Mouse (Mus musculus): ENCODE data around the gene Dpf1. TPM values are rescaled to one million over a fixed set of nuclear protein-coding genes. Genes with fewer than 3 reads are reported as not detected.

Gene Dpf1
- polyA plus RNA-seq, 1 experiment: 0.06 TPM

GRCm38 (mm10) chr7:29265636-29266035 lies 38.1 kb upstream of the Dpf1 start:
- DNase-seq (ENCODE audit: low read depth in 1 of 2, low spot score in 2 of 2): no peak
- H3K36me3 ChIP-seq (ENCODE audit: control insufficient read depth, insufficient read depth, low read length): no peaks in the 10 kb centered on the region
- no peak overlapping the region for H3K4me3 ChIP-seq (ENCODE audit: extremely low read depth, insufficient read depth, insufficient read length)
- no peak for TF ChIP-seq CTCF (IDR thresholded peaks at IDR 0.05; ENCODE audit: extremely low read depth, insufficient read depth, insufficient read length, insufficient replicate concordance)
- TF ChIP-seq POLR2A (IDR thresholded peaks at IDR 0.05; ENCODE audit: low read depth, low read length): no peak
- no peak overlapping the region for H3K27ac ChIP-seq (ENCODE audit: insufficient read depth, low read length)
- H3K4me1 ChIP-seq (ENCODE audit: control insufficient read depth, insufficient read depth, insufficient read length): peaks cover 2% of the 10 kb centered on the region
- H3K27me3 ChIP-seq (ENCODE audit: control insufficient read depth, insufficient read depth, low read length): no peaks in the 10 kb centered on the region
- 78% methylated on average over 7 of the region's 7 CpGs for WGBS

- Histone ChIP-seq H3K4me3 (ENCODE audit: extremely low read depth, insufficient read depth, insufficient read length) (no peak overlapping the region), H3K27ac (ENCODE audit: insufficient read depth, low read length) (no peak overlapping the region), H3K4me1 (ENCODE audit: control insufficient read depth, insufficient read depth, insufficient read length) (peaks cover 8% of the 10 kb centered on the region), H3K27me3 (ENCODE audit: control insufficient read depth, insufficient read depth, low read length) (no peaks in the 10 kb centered on the region), H3K36me3 (ENCODE audit: control insufficient read depth, insufficient read depth, low read length) (no peaks in the 10 kb centered on the region)
- TF ChIP-seq CTCF (IDR thresholded peaks at IDR 0.05; ENCODE audit: extremely low read depth, insufficient read depth, insufficient read length, insufficient replicate concordance): no peak
- TF ChIP-seq POLR2A (IDR thresholded peaks at IDR 0.05; ENCODE audit: low read depth, low read length): no peak
- no peak for DNase-seq (ENCODE audit: low read depth in 1 of 2, low spot score in 2 of 2)
- WGBS: 85% methylated on average over 4 of the region's 4 CpGs
These were observed 36.8 kb upstream of the Dpf1 start for GRCm38 (mm10) chr7:29266931-29267330.

- 32% methylated on average over 4 of the region's 4 CpGs for WGBS
- no peak for DNase-seq (ENCODE audit: low read depth in 1 of 2, low spot score in 2 of 2)
- no peak overlapping the region for H3K27ac ChIP-seq (ENCODE audit: insufficient read depth, low read length)
These were observed 33.3 kb upstream of the Dpf1 start for GRCm38 (mm10) chr7:29270445-29270844.

GRCm38 (mm10) chr7:29271687-29272465 lies 31.9 kb upstream of the Dpf1 start:
- WGBS: 84% methylated on average over 8 of the region's 8 CpGs
- no peak for DNase-seq (ENCODE audit: low read depth in 1 of 2, low spot score in 2 of 2)
- Histone ChIP-seq H3K27ac (ENCODE audit: insufficient read depth, low read length) (no peak overlapping the region), H3K36me3 (ENCODE audit: control insufficient read depth, insufficient read depth, low read length) (no peaks in the 10 kb centered on the region), H3K27me3 (ENCODE audit: control insufficient read depth, insufficient read depth, low read length) (no peaks in the 10 kb centered on the region), H3K4me1 (ENCODE audit: control insufficient read depth, insufficient read depth, insufficient read length) (peaks cover 8% of the 10 kb centered on the region), H3K4me3 (ENCODE audit: extremely low read depth, insufficient read depth, insufficient read length) (no peak overlapping the region)
- TF ChIP-seq CTCF (IDR thresholded peaks at IDR 0.05; ENCODE audit: extremely low read depth, insufficient read depth, insufficient read length, insufficient replicate concordance) (no peak), POLR2A (IDR thresholded peaks at IDR 0.05; ENCODE audit: low read depth, low read length) (no peak)

More at GRCm38 (mm10) chr7:29270445-29270844, 33.3 kb upstream of the Dpf1 start:
- no peaks in the 10 kb centered on the region for H3K36me3 ChIP-seq (ENCODE audit: control insufficient read depth, insufficient read depth, low read length)
- no peak overlapping the region for H3K4me3 ChIP-seq (ENCODE audit: extremely low read depth, insufficient read depth, insufficient read length)
- H3K4me1 ChIP-seq (ENCODE audit: control insufficient read depth, insufficient read depth, insufficient read length): peaks cover 8% of the 10 kb centered on the region
- no peaks in the 10 kb centered on the region for H3K27me3 ChIP-seq (ENCODE audit: control insufficient read depth, insufficient read depth, low read length)
- TF ChIP-seq CTCF (IDR thresholded peaks at IDR 0.05; ENCODE audit: extremely low read depth, insufficient read depth, insufficient read length, insufficient replicate concordance): no peak
- TF ChIP-seq POLR2A (IDR thresholded peaks at IDR 0.05; ENCODE audit: low read depth, low read length): no peak

- no peak overlapping the region for H3K4me3 ChIP-seq (ENCODE audit: extremely low read depth, insufficient read depth, insufficient read length)
- WGBS: 80% methylated on average over 5 of the region's 5 CpGs
- no peak for TF ChIP-seq POLR2A (IDR thresholded peaks at IDR 0.05; ENCODE audit: low read depth, low read length)
- DNase-seq (ENCODE audit: low read depth in 1 of 2, low spot score in 2 of 2): no peak
- H3K27ac ChIP-seq (ENCODE audit: insufficient read depth, low read length): no peak overlapping the region
- no peaks in the 10 kb centered on the region for H3K27me3 ChIP-seq (ENCODE audit: control insufficient read depth, insufficient read depth, low read length)
- H3K4me1 ChIP-seq (ENCODE audit: control insufficient read depth, insufficient read depth, insufficient read length): peaks cover 2% of the 10 kb centered on the region; the same call in 1 of the 2 replicates
- no peaks in the 10 kb centered on the region for H3K36me3 ChIP-seq (ENCODE audit: control insufficient read depth, insufficient read depth, low read length)
These were observed 27.0 kb upstream of the Dpf1 start for GRCm38 (mm10) chr7:29276715-29277114.

- Histone ChIP-seq H3K4me1 (ENCODE audit: control insufficient read depth, insufficient read depth, insufficient read length) (peaks cover 6% of the 10 kb centered on the region), H3K36me3 (ENCODE audit: control insufficient read depth, insufficient read depth, low read length) (no peaks in the 10 kb centered on the region), H3K27me3 (ENCODE audit: control insufficient read depth, insufficient read depth, low read length) (no peaks in the 10 kb centered on the region), H3K4me3 (ENCODE audit: extremely low read depth, insufficient read depth, insufficient read length) (no peak overlapping the region), H3K27ac (ENCODE audit: insufficient read depth, low read length) (no peak overlapping the region)
- 80% methylated on average over 4 of the region's 4 CpGs for WGBS
- DNase-seq (ENCODE audit: low read depth in 1 of 2, low spot score in 2 of 2): no peak
- no peak for TF ChIP-seq POLR2A (IDR thresholded peaks at IDR 0.05; ENCODE audit: low read depth, low read length)
- TF ChIP-seq CTCF (IDR thresholded peaks at IDR 0.05; ENCODE audit: extremely low read depth, insufficient read depth, insufficient read length, insufficient replicate concordance): no peak
These were observed 26.2 kb upstream of the Dpf1 start for GRCm38 (mm10) chr7:29277510-29277909.

- H3K4me3 ChIP-seq (ENCODE audit: extremely low read depth, insufficient read depth, insufficient read length): no peak overlapping the region
- no peak overlapping the region for H3K27ac ChIP-seq (ENCODE audit: insufficient read depth, low read length)
These were observed 24.5 kb upstream of the Dpf1 start for GRCm38 (mm10) chr7:29279261-29279660.

More at GRCm38 (mm10) chr7:29279261-29279660, 24.5 kb upstream of the Dpf1 start:
- DNase-seq (ENCODE audit: low read depth in 1 of 2, low spot score in 2 of 2): no peak
- H3K36me3 ChIP-seq (ENCODE audit: control insufficient read depth, insufficient read depth, low read length): no peaks in the 10 kb centered on the region
- TF ChIP-seq CTCF (IDR thresholded peaks at IDR 0.05; ENCODE audit: extremely low read depth, insufficient read depth, insufficient read length, insufficient replicate concordance): no peak
- TF ChIP-seq POLR2A (IDR thresholded peaks at IDR 0.05; ENCODE audit: low read depth, low read length): no peak
- peaks cover 6% of the 10 kb centered on the region for H3K4me1 ChIP-seq (ENCODE audit: control insufficient read depth, insufficient read depth, insufficient read length)
- no peaks in the 10 kb centered on the region for H3K27me3 ChIP-seq (ENCODE audit: control insufficient read depth, insufficient read depth, low read length)

All from spleen, adult 2 months (tissue).